Mouse (Mus musculus) ES-E14 (cell line): ENCODE measurements around the gene Hist2h3c2. TPM values are rescaled to one million over a fixed set of nuclear protein-coding genes. Genes with fewer than 3 reads are reported as not detected.
A peak's percentile ranks its signal among the peaks of the same experiment; 100 is the strongest.

Source experiments
- DNase-seq: peaks from one replicate; pipeline ENCODE4 v3.0.0-alpha.2; 2013; ENCODE audit warnings: low read depth, low spot score
- H3K27ac ChIP-seq: 2 replicates; pipeline ENCODE4 v1.5.1; 2012; ENCODE audit warnings: low read depth, mild to moderate bottlenecking, low read length, moderate library complexity, mixed read lengths; ENCODE audit not compliant: poor library complexity, insufficient read depth, severe bottlenecking
- H3K36me3 ChIP-seq: 2 replicates; pipeline ENCODE4 v1.6.1; 2012; ENCODE audit warnings: mild to moderate bottlenecking, low read length, moderate library complexity, mixed read lengths; ENCODE audit not compliant: control insufficient read depth, poor library complexity, insufficient read depth, severe bottlenecking
- H3K4me1 ChIP-seq, 2 experiments: fragments of 150-350 bp in 1 of 2; sonication (generic) in 1 of 2; 2 replicates each; pipeline ENCODE4 v1.6.1; 2012; ENCODE audit warnings: low read length in 2 of 2, mild to moderate bottlenecking in 1 of 2, mixed read lengths in 1 of 2; ENCODE audit not compliant: control insufficient read depth in 2 of 2, insufficient read depth in 2 of 2, poor library complexity in 1 of 2
- H3K4me3 ChIP-seq, 2 experiments: fragments of 150-350 bp in 1 of 2; sonication (generic) in 1 of 2; 2 replicates each; pipeline ENCODE4 v1.5.1; 2012; ENCODE audit warnings: low read length in 2 of 2, low read depth in 1 of 2, mild to moderate bottlenecking in 1 of 2, mixed read lengths in 1 of 2; ENCODE audit not compliant: insufficient read depth in 1 of 2, poor library complexity in 1 of 2, severe bottlenecking in 1 of 2
- H3K9ac ChIP-seq: 2 replicates; pipeline ENCODE4 v1.6.1; 2012; ENCODE audit warnings: low read depth, mild to moderate bottlenecking, low read length, mixed read lengths; ENCODE audit not compliant: poor library complexity, insufficient read depth, severe bottlenecking
- H3K9me3 ChIP-seq: fragments of 150-350 bp; sonication (generic); 2 replicates; pipeline ENCODE4 v1.6.1; 2012; ENCODE audit warnings: low read depth, mild to moderate bottlenecking, low read length; ENCODE audit not compliant: control insufficient read depth, insufficient read depth
- CHD2 ChIP-seq: IDR thresholded peaks from 2 replicates; pipeline ENCODE4 v1.6.1; 2014; ENCODE audit warnings: mild to moderate bottlenecking, low read depth, low read length, inconsistent platforms
- HCFC1 ChIP-seq: IDR thresholded peaks from 2 replicates; pipeline ENCODE4 v1.6.1; 2012; ENCODE audit warnings: low read length, inconsistent platforms, borderline replicate concordance; ENCODE audit not compliant: insufficient read depth
- MAFK ChIP-seq: IDR thresholded peaks from 2 replicates; pipeline ENCODE4 v1.6.1; 2014; ENCODE audit warnings: mild to moderate bottlenecking, low read depth, low read length, inconsistent platforms; ENCODE audit not compliant: insufficient read depth
- ZC3H11A ChIP-seq: IDR thresholded peaks from 2 replicates; pipeline ENCODE4 v1.6.1; 2012; ENCODE audit warnings: low read depth, mild to moderate bottlenecking, inconsistent platforms, low read length, borderline replicate concordance
- ZNF384 ChIP-seq: IDR thresholded peaks from 2 replicates; pipeline ENCODE4 v1.6.1; 2012; ENCODE audit warnings: low read depth, low read length, inconsistent platforms
- in situ Hi-C, 2 experiments: fragments of 600-800 bp; cut with MboI; formaldehyde crosslinking; loops; one replicate each; pipeline ENCODE4 v1.15.1; 2025; ENCODE audit warnings: low sequenced_read_pairs in 2 of 2, inconsistent platforms in 1 of 2; ENCODE audit not compliant: unreplicated experiment in 2 of 2
- total RNA-seq: library from RNA; depleted of rRNA; stranded (reverse); fragments of 300-350 nt; gene quantifications from 2 replicates; pipeline ENCODE4 v1.2.3, GENCODE M21; 2012

The Hist2h3c2 gene
- total RNA-seq, 1 experiment = 546 TPM

DNA sequence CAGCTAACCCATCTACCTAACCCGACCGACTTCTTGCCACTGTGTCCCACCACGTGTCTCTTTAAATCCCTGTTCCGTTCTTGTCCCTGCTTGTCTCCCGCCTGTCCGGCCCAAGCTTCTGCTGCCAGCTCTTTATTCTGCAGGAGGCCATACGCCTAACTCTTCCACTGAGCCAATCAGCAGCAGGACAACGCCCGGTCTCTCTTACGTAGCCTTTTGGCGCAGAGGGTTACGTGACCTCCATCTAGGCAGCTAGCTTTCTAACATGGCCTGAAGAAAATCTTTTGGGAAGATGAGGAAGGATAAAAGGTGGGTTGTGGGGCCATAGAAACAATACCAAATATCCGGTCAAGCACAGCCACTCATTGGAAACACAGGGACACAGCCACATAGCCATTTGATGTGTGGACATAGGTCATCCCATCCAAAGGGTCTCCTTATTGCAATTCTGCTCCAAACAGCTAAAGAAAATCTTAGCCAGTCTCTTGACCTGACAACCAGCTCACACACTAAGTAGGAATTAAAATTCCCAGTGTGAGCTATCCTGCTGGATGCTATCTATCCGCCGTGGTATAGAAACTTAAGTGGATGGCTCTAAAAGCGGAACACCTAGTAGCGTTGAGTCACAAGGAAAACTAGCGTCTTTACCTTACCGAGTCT is 23.4 kb upstream of the Hist2h3c2 start:
- Histone ChIP-seq H3K9me3 (no peaks in the 10 kb centered on the region), H3K36me3 (no peaks in the 10 kb centered on the region), H3K27ac (peak overlapping the region; percentile 96), H3K9ac (peak overlapping the region; percentile 90), H3K4me3 (peak overlapping the region; percentile 56 to 74), H3K4me1 (peaks cover 0 to 2% of the 10 kb centered on the region in 2 experiments; a peak in 1 of 4 replicates)
- no peak for DNase-seq
- TF ChIP-seq CHD2 = no peak
- no peak for TF ChIP-seq HCFC1
- TF ChIP-seq ZC3H11A = no peak
- no peak for TF ChIP-seq ZNF384
- TF ChIP-seq MAFK = no peak
- in situ Hi-C loops = no loop called here

DNA sequence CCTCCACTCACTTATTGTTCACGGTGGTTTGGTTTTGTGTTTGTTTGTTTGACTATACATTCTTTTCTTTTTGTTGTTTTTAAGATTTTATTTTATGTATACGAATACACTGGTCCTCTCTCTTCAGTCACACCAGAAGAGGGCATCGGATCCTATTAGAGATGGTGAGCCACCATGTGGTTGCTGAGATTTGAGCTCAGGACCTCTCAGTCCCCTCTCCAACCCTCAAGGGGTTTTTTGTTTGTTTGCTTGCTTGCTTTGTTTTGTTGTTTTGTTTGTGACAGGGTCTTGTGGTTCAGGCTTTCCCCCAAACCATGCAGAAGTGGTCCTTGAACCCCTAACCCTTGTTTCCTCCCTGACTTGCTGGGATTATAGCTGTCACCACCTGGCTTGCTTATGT is 22.7 kb upstream of the Hist2h3c2 start:
- Histone ChIP-seq H3K9ac (peak overlapping the region; percentile 90), H3K4me3 (peak overlapping the region; percentile 56 to 74), H3K27ac (peak overlapping the region; percentile 96), H3K4me1 (peaks cover 0 to 2% of the 10 kb centered on the region in 2 experiments; a peak in 1 of 4 replicates), H3K9me3 (no peaks in the 10 kb centered on the region), H3K36me3 (no peaks in the 10 kb centered on the region)
- in situ Hi-C loops = no loop called here
- TF ChIP-seq ZNF384 (no peak), CHD2 (no peak), ZC3H11A (no peak), HCFC1 (no peak), MAFK (no peak)
- no peak for DNase-seq

DNA sequence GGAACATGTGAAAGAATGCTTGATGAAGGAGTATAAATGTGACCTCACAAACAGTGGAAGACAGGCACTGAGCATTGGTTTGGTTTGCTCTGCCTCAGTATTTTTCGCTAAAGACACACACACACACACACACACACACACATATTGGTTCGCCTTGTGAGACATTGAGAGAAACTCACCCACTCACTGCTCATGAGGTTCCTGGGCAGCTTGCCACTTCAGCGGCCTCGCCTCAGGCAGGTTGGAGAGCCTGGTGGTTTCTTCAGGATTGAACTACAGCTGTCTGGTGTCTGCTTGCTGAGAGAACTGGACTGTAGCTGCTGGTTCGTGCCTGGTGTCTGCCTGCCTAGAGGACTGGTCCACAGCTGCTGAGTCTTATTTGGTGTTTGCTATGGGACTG is 21.3 kb upstream of the Hist2h3c2 start:
- Histone ChIP-seq H3K4me1 (peaks cover 0 to 2% of the 10 kb centered on the region in 2 experiments; a peak in 1 of 4 replicates), H3K27ac (no peak overlapping the region), H3K9ac (no peak overlapping the region), H3K4me3 (no peak overlapping the region), H3K9me3 (no peaks in the 10 kb centered on the region), H3K36me3 (no peaks in the 10 kb centered on the region)
- no peak for TF ChIP-seq ZNF384
- no peak for TF ChIP-seq HCFC1
- TF ChIP-seq ZC3H11A = no peak
- in situ Hi-C loops = no loop called here
- DNase-seq = no peak

DNA sequence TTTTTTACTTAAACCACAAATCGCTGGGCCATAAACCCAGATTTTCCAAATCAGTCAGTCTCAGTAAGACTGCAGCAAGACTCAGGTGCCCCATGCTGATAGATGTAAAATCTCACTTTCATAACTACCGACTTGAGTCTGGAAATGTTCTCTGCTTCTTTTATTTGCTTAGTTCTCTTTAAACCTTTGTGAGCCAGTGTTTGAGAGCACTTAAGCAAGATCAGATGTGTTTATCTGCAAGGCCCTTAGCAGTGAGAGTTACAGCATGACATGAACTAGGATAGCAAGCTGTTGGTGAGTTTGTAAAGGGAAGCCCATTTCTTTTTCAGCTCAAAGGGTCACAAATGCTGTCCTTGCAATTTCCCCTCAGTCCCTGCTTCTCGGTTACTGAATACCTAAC is 18.3 kb upstream of the Hist2h3c2 start:
- Histone ChIP-seq H3K9me3 (no peaks in the 10 kb centered on the region), H3K9ac (no peak overlapping the region), H3K4me3 (no peak overlapping the region), H3K36me3 (no peaks in the 10 kb centered on the region), H3K4me1 (peaks cover 3 to 4% of the 10 kb centered on the region in 2 experiments; a peak in 1 of 4 replicates), H3K27ac (no peak overlapping the region)
- no peak for DNase-seq
- in situ Hi-C loops = no loop called here
- no peak for TF ChIP-seq CHD2
- TF ChIP-seq MAFK = no peak
- TF ChIP-seq ZNF384 = no peak
- TF ChIP-seq HCFC1 = no peak
- no peak for TF ChIP-seq ZC3H11A
